Mouse (Mus musculus) lung, postnatal 0 days (tissue): Measurements from ENCODE around the gene ccdc198.

ENCODE experiments used
- CTCF ChIP-seq: IDR thresholded peaks from 2 replicates; pipeline ENCODE4 v1.5.1; 2016; ENCODE audit warnings: antibody characterized with exemption, mild to moderate bottlenecking
- EP300 ChIP-seq: IDR thresholded peaks from 2 replicates; pipeline ENCODE4 v1.6.1; 2016; ENCODE audit warnings: antibody characterized with exemption, mild to moderate bottlenecking, control low read depth

GRCm38 (mm10) chr14:49238206-49238605 is 7.1 kb downstream of the ccdc198 start:
- TF ChIP-seq CTCF (peak; percentile 91), EP300 (no peak)
